Mouse (Mus musculus) intestine, embryonic 14.5 days (tissue): Measurements from ENCODE around the gene Calhm4. TPM values are rescaled to one million over a fixed set of nuclear protein-coding genes. Genes with fewer than 3 reads are reported as not detected.
"Not testable (repeated sequence)": the region's sequence is repeated elsewhere in the genome, so short reads cannot be mapped to it uniquely, and the experiment has no call there.

Experiments
- ATAC-seq: fragments of 200-750 bp; cut with Nextera tagmentation; replicated peaks from 2 replicates; pipeline ENCODE4 v1.8.0; 2017; ENCODE audit warnings: low read depth, moderate number of reproducible peaks, moderate TSS enrichment, moderate library complexity; ENCODE audit not compliant: low FRiP score, low TSS enrichment
- DNase-seq: peaks from one replicate; pipeline ENCODE4 v3.0.0-alpha.2; 2018; ENCODE audit warnings: low spot score
- H3K27ac ChIP-seq: fragments of 300-500 bp; sonication (generic); 2 replicates; pipeline ENCODE4 v1.5.1; 2014; ENCODE audit warnings: low read depth, mild to moderate bottlenecking, control low read depth
- H3K27me3 ChIP-seq: fragments of 300-500 bp; sonication (generic); replicated peaks from 2 replicates; pipeline ENCODE4 v1.6.1; 2014; ENCODE audit warnings: low read length, control low read depth; ENCODE audit not compliant: control insufficient read depth, insufficient read depth
- H3K36me3 ChIP-seq: fragments of 300-500 bp; sonication (generic); 2 replicates; pipeline ENCODE4 v1.6.1; 2014; ENCODE audit warnings: low read length, control low read depth; ENCODE audit not compliant: control insufficient read depth, insufficient read depth
- H3K4me1 ChIP-seq: fragments of 300-500 bp; sonication (generic); replicated peaks from 2 replicates; pipeline ENCODE4 v1.6.1; 2014; ENCODE audit warnings: low read length, control low read depth, mixed read lengths; ENCODE audit not compliant: control insufficient read depth, insufficient read depth
- H3K4me2 ChIP-seq: fragments of 300-500 bp; sonication (generic); 2 replicates; pipeline ENCODE4 v1.6.1; 2014; ENCODE audit warnings: low read length
- H3K4me3 ChIP-seq: fragments of 300-500 bp; sonication (generic); 2 replicates; pipeline ENCODE4 v1.5.1; 2014; ENCODE audit warnings: low read depth, low read length, control low read depth, mixed read lengths
- H3K9ac ChIP-seq: fragments of 300-500 bp; sonication (generic); 2 replicates; pipeline ENCODE4 v1.6.1; 2014; ENCODE audit warnings: mild to moderate bottlenecking, low read length
- H3K9me3 ChIP-seq: fragments of 300-500 bp; sonication (generic); 2 replicates; pipeline ENCODE4 v1.6.1; 2016; ENCODE audit warnings: low read length, control low read depth; ENCODE audit not compliant: control insufficient read depth
- WGBS: fragments of 180-500 bp; shearing (Covaris S2); extraction: QIAGEN DNeasy Blood & Tissue Kit; methylation state at CpG from one replicate; pipeline ENCODE4 v1.1.7; 2014; 5-methylcytosine and 5-hydroxymethylcytosine counted together
- polyA plus RNA-seq: library from polyadenylated mRNA; unstranded; fragments of >200 nt; fragmentation: Nextera tagmentation; extraction: Ambion mirVana; gene quantifications from 2 replicates; pipeline ENCODE4 v1.2.1, GENCODE M21; 2014

Gene Calhm4
- polyA plus RNA-seq, 1 experiment from 2014 or later: not detected

- H3K9me3 ChIP-seq: no peaks in the 10 kb centered on the region
- H3K9ac ChIP-seq: peak overlapping the region; percentile 91
- no peaks in the 10 kb centered on the region for H3K27me3 ChIP-seq
- H3K27ac ChIP-seq: peak overlapping the region; percentile 92
- H3K4me1 ChIP-seq: peaks cover 10% of the 10 kb centered on the region
- peak overlapping the region; percentile 67 for H3K4me3 ChIP-seq
- peak overlapping the region; percentile 85 for H3K4me2 ChIP-seq
- 0 out of 2 replicates have a peak, but pooled peaks cover 4% of the 10 kb centered on the region for H3K36me3 ChIP-seq
- no peak for DNase-seq
- WGBS: 0% methylated on average over 21 of the region's 21 CpGs
- no peak for ATAC-seq
Measured at GRCm38 (mm10) chr10:34018746-34019301, 25.3 kb downstream of the Calhm4 start.

DNA sequence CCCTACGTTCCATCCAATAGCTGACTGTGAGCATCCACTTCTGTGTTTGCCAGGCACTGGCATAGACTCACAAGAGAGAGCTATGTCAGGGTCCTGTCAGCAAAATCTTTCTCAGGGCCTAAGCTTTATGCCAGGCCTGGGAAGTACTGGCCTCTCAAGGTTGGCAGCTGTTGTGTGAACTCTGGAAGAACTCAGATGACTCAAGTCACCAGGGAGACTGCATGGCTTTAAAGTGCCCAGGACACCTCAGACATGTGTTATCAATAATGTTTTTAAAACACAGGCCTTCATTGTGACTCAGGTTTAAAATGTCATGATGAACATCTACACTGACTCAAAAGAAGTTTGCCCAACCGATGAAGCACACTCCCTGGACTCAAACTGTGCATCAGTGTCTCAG, 30.9 kb downstream of the Calhm4 start:
- H3K4me2 ChIP-seq: no peak overlapping the region
- ATAC-seq (no peak), DNase-seq (no peak)
- peaks cover 14% of the 10 kb centered on the region; the same call in 1 of the 2 replicates for H3K36me3 ChIP-seq
- no peak overlapping the region for H3K4me3 ChIP-seq
- H3K9ac ChIP-seq: no peak overlapping the region
- H3K9me3 ChIP-seq: no peaks in the 10 kb centered on the region
- 88% methylated on average over 2 of the region's 2 CpGs for WGBS
- no peaks in the 10 kb centered on the region for H3K27me3 ChIP-seq
- no peak overlapping the region for H3K27ac ChIP-seq
- H3K4me1 ChIP-seq: peaks cover 3% of the 10 kb centered on the region

- DNase-seq: no peak
- no peak for ATAC-seq
- WGBS: 95% methylated on average over 4 of the region's 4 CpGs
- Histone ChIP-seq H3K9ac (no peak overlapping the region), H3K4me2 (no peak overlapping the region), H3K4me3 (no peak overlapping the region), H3K36me3 (peaks cover 19% of the 10 kb centered on the region; the same call in 1 of the 2 replicates), H3K9me3 (no peaks in the 10 kb centered on the region), H3K27me3 (no peaks in the 10 kb centered on the region), H3K27ac (no peak overlapping the region), H3K4me1 (no peaks in the 10 kb centered on the region)
Measured at GRCm38 (mm10) chr10:34012581-34012980, 31.5 kb downstream of the Calhm4 start.

- peaks cover 87% of the 10 kb centered on the region for H3K36me3 ChIP-seq
- no peak overlapping the region for H3K9ac ChIP-seq
- H3K9me3 ChIP-seq: no peaks in the 10 kb centered on the region
- no peak for ATAC-seq
- H3K4me2 ChIP-seq: no peak overlapping the region
- no peak for DNase-seq
- H3K4me1 ChIP-seq: no peaks in the 10 kb centered on the region
- H3K27me3 ChIP-seq: no peaks in the 10 kb centered on the region
- no peak overlapping the region for H3K4me3 ChIP-seq
- no peak overlapping the region for H3K27ac ChIP-seq
Measured at GRCm38 (mm10) chr10:33998397-33998796, 45.7 kb downstream of the Calhm4 start.

- H3K36me3 ChIP-seq: peaks cover 87% of the 10 kb centered on the region
Measured at GRCm38 (mm10) chr10:33996686-33997085, 47.4 kb downstream of the Calhm4 start.

More at GRCm38 (mm10) chr10:33996686-33997085, 47.4 kb downstream of the Calhm4 start:
- H3K27ac ChIP-seq, H3K27me3 ChIP-seq, H3K4me3 ChIP-seq, DNase-seq, H3K9ac ChIP-seq, ATAC-seq, H3K4me1 ChIP-seq, H3K4me2 ChIP-seq, H3K9me3 ChIP-seq: not testable (repeated sequence)
- WGBS: 94% methylated on average over 6 of the region's 8 CpGs

Other genes starting within 250 kb of the Calhm4 start
- gene Sult3a1, start 186.6 kb downstream of the Calhm4 start, polyA plus RNA-seq: not detected in 2 replicates
- gene Rsph4a, start 139.2 kb downstream of the Calhm4 start, polyA plus RNA-seq: 0.08 TPM in 1 of 2 replicates, not detected in the other
- gene Zup1, start 93.0 kb downstream of the Calhm4 start, polyA plus RNA-seq: 17.9 and 21.9 TPM in 2 replicates
- 130 and 133 TPM in 2 replicates for gene Rwdd1, start 24.7 kb downstream of the Calhm4 start, polyA plus RNA-seq
- not detected in 2 replicates for gene Trappc3l, start 6.7 kb downstream of the Calhm4 start, polyA plus RNA-seq
- gene Calhm5, start 52.2 kb upstream of the Calhm4 start, polyA plus RNA-seq: 0.75 and 0.97 TPM in 2 replicates
- 1.7 and 2.6 TPM in 2 replicates for gene Calhm6, start 83.7 kb upstream of the Calhm4 start, polyA plus RNA-seq
- gene Dse, start 163.4 kb upstream of the Calhm4 start, polyA plus RNA-seq: 22.3 and 24.1 TPM in 2 replicates
- 41.1 and 48.3 TPM in 2 replicates for gene Tspyl1, start 237.9 kb upstream of the Calhm4 start, polyA plus RNA-seq